Mouse (Mus musculus) midbrain, postnatal 0 days (tissue): ENCODE results near the gene Lamc1. TPM values are rescaled to one million over a fixed set of nuclear protein-coding genes. Genes with fewer than 3 reads are reported as not detected.

Experiments
- ATAC-seq: fragments of 200-750 bp; cut with Nextera tagmentation; 2 replicates; pipeline ENCODE4 v1.8.0; 2017; ENCODE audit warnings: moderate number of reproducible peaks, mild to moderate bottlenecking, moderate TSS enrichment, moderate library complexity; ENCODE audit not compliant: low FRiP score
- DNase-seq: peaks from one replicate; pipeline ENCODE4 v3.0.0-alpha.2; 2015; ENCODE audit warnings: low spot score
- H3K27ac ChIP-seq: fragments of 300-500 bp; sonication (generic); 2 replicates; pipeline ENCODE4 v1.5.1; 2014; ENCODE audit warnings: low read depth, mild to moderate bottlenecking, low read length, mixed read lengths
- H3K27me3 ChIP-seq: fragments of 300-500 bp; sonication (generic); 2 replicates; pipeline ENCODE4 v1.6.1; 2014; ENCODE audit warnings: low read length, control low read depth, mixed read lengths; ENCODE audit not compliant: insufficient read depth
- H3K36me3 ChIP-seq: fragments of 300-500 bp; sonication (generic); 2 replicates; pipeline ENCODE4 v1.6.1; 2014; ENCODE audit warnings: low read length, control low read depth, mixed read lengths; ENCODE audit not compliant: insufficient read depth
- H3K4me1 ChIP-seq: fragments of 300-500 bp; sonication (generic); 2 replicates; pipeline ENCODE4 v1.6.1; 2014; ENCODE audit warnings: mild to moderate bottlenecking, control low read depth, antibody characterized with exemption, low read length, mixed read lengths; ENCODE audit not compliant: insufficient read depth
- H3K4me2 ChIP-seq: fragments of 300-500 bp; sonication (generic); 2 replicates; pipeline ENCODE4 v1.6.1; 2014; ENCODE audit warnings: low read depth, mild to moderate bottlenecking, low read length, mixed read lengths; ENCODE audit not compliant: poor library complexity, severe bottlenecking
- H3K4me3 ChIP-seq: fragments of 300-500 bp; sonication (generic); 2 replicates; pipeline ENCODE4 v1.5.1; 2014; ENCODE audit warnings: low read depth, mild to moderate bottlenecking, low read length, moderate library complexity
- H3K9ac ChIP-seq: fragments of 300-500 bp; sonication (generic); replicated peaks from 2 replicates; pipeline ENCODE4 v1.6.1; 2014; ENCODE audit warnings: mild to moderate bottlenecking, low read length, moderate library complexity, mixed read lengths; ENCODE audit not compliant: poor library complexity, severe bottlenecking
- H3K9me3 ChIP-seq: fragments of 300-500 bp; sonication (generic); 2 replicates; pipeline ENCODE4 v1.6.1; 2016; ENCODE audit warnings: low read length, control low read depth
- CTCF ChIP-seq: IDR thresholded peaks from 2 replicates; pipeline ENCODE4 v1.5.1; 2016; ENCODE audit warnings: antibody characterized with exemption, mild to moderate bottlenecking
- WGBS: fragments of 180-500 bp; shearing (Covaris S2); extraction: QIAGEN DNeasy Blood & Tissue Kit; methylation state at CpG from one replicate; pipeline ENCODE4 v1.1.7; 2014; 5-methylcytosine and 5-hydroxymethylcytosine counted together
- polyA plus RNA-seq: library from polyadenylated mRNA; unstranded; fragments of >200 nt; fragmentation: Nextera tagmentation; extraction: Ambion mirVana; gene quantifications from 2 replicates; pipeline ENCODE4 v1.2.1, GENCODE M21; 2015
- total RNA-seq: library from RNA; depleted of rRNA; stranded (reverse); fragments of >200 nt; gene quantifications from 2 replicates; pipeline ENCODE4 v1.2.3, GENCODE M21; 2014

Gene Lamc1
- total and polyA plus RNA-seq, 2 experiments from 2014 or later, result 11.5 to 40.6 TPM

- no peak for ATAC-seq
- H3K36me3 ChIP-seq, result no peaks in the 10 kb centered on the region
- no peaks in the 10 kb centered on the region for H3K27me3 ChIP-seq
- H3K4me3 ChIP-seq, result no peak overlapping the region
- no peak overlapping the region for H3K4me2 ChIP-seq
- whole genome bisulfite sequencing, result 96% methylated on average over 7 of the region's 7 CpGs
- H3K4me1 ChIP-seq, result no peaks in the 10 kb centered on the region
- no peaks in the 10 kb centered on the region for H3K9me3 ChIP-seq
- no peak for TF ChIP-seq CTCF
- H3K9ac ChIP-seq, result no peak overlapping the region
- H3K27ac ChIP-seq, result no peak overlapping the region
- no peak for DNase-seq
Observed at GRCm38 (mm10) chr1:153318287-153318686, 14.3 kb downstream of the Lamc1 start.

GRCm38 (mm10) chr1:153317486-153318260 lies 14.9 kb downstream of the Lamc1 start:
- DNase-seq, result no peak
- Histone ChIP-seq H3K9ac (no peak overlapping the region), H3K4me2 (no peak overlapping the region), H3K27me3 (no peaks in the 10 kb centered on the region), H3K4me3 (no peak overlapping the region), H3K36me3 (no peaks in the 10 kb centered on the region), H3K9me3 (no peaks in the 10 kb centered on the region), H3K27ac (no peak overlapping the region), H3K4me1 (no peaks in the 10 kb centered on the region)
- WGBS, result 82% methylated on average over 16 of the region's 16 CpGs
- ATAC-seq, result no peak
- no peak for TF ChIP-seq CTCF

GRCm38 (mm10) chr1:153316956-153317355 lies 15.6 kb downstream of the Lamc1 start:
- TF ChIP-seq CTCF, result no peak
- Histone ChIP-seq H3K9me3 (no peaks in the 10 kb centered on the region), H3K36me3 (no peaks in the 10 kb centered on the region), H3K27ac (no peak overlapping the region), H3K4me3 (no peak overlapping the region), H3K4me2 (no peak overlapping the region), H3K9ac (no peak overlapping the region), H3K4me1 (no peaks in the 10 kb centered on the region), H3K27me3 (no peaks in the 10 kb centered on the region)
- 57% methylated on average over 8 of the region's 8 CpGs for WGBS
- DNase-seq (no peak), ATAC-seq (no peak)

GRCm38 (mm10) chr1:153316286-153316685 lies 16.3 kb downstream of the Lamc1 start:
- no peak overlapping the region for H3K27ac ChIP-seq
- H3K4me2 ChIP-seq, result no peak overlapping the region
- no peak for ATAC-seq
- H3K4me3 ChIP-seq, result no peak overlapping the region
- no peaks in the 10 kb centered on the region for H3K4me1 ChIP-seq
- no peaks in the 10 kb centered on the region for H3K36me3 ChIP-seq
- TF ChIP-seq CTCF, result no peak
- H3K9me3 ChIP-seq, result no peaks in the 10 kb centered on the region
- H3K27me3 ChIP-seq, result no peaks in the 10 kb centered on the region
- no peak for DNase-seq
- H3K9ac ChIP-seq, result no peak overlapping the region

GRCm38 (mm10) chr1:153315121-153315520 lies 17.5 kb downstream of the Lamc1 start:
- 88% methylated on average over 6 of the region's 6 CpGs for WGBS
- H3K9ac ChIP-seq, result no peak overlapping the region

DNA sequence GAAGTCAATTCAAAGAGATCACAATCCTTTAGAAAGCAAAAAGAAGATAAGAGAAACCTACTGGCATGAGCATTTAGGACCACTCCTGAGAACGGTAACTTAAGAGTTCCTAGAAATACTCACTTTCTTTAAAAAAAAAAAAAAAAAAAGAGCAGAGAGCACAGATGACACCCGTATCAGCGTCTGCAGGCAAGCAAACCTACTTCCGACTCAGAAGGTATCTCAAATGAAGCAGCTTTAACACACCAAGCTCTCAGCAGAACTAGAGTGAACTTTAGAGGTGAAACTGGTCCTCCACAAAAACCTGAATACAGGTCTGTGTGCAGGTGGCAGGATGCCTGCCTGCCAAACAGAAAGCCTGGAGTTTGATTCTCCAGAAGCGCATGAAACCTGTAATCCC lies 19.6 kb downstream of the Lamc1 start:
- no peak for DNase-seq
- Histone ChIP-seq H3K4me3 (no peak overlapping the region), H3K36me3 (no peaks in the 10 kb centered on the region), H3K27ac (no peak overlapping the region), H3K27me3 (no peaks in the 10 kb centered on the region), H3K4me1 (peaks cover 9% of the 10 kb centered on the region; the same call in 1 of the 2 replicates), H3K9ac (no peak overlapping the region), H3K4me2 (no peak overlapping the region), H3K9me3 (no peaks in the 10 kb centered on the region)
- no peak for TF ChIP-seq CTCF
- WGBS, result 92% methylated on average over 5 of the region's 5 CpGs
- ATAC-seq, result no peak

More at GRCm38 (mm10) chr1:153315121-153315520, 17.5 kb downstream of the Lamc1 start:
- H3K27me3 ChIP-seq, result no peaks in the 10 kb centered on the region
- no peak for TF ChIP-seq CTCF
- no peak overlapping the region for H3K4me3 ChIP-seq
- DNase-seq (peak; percentile 15), ATAC-seq (no peak)
- no peaks in the 10 kb centered on the region for H3K4me1 ChIP-seq
- H3K9me3 ChIP-seq, result no peaks in the 10 kb centered on the region
- no peak overlapping the region for H3K27ac ChIP-seq
- no peak overlapping the region for H3K4me2 ChIP-seq
- H3K36me3 ChIP-seq, result no peaks in the 10 kb centered on the region
